Mouse (Mus musculus) lung, postnatal 14 days (tissue): ENCODE measurements around the gene Sstr4.

Experiments used
- DNase-seq: peaks from one replicate; pipeline ENCODE4 v3.0.0; 2021

Gene Sstr4

DNA sequence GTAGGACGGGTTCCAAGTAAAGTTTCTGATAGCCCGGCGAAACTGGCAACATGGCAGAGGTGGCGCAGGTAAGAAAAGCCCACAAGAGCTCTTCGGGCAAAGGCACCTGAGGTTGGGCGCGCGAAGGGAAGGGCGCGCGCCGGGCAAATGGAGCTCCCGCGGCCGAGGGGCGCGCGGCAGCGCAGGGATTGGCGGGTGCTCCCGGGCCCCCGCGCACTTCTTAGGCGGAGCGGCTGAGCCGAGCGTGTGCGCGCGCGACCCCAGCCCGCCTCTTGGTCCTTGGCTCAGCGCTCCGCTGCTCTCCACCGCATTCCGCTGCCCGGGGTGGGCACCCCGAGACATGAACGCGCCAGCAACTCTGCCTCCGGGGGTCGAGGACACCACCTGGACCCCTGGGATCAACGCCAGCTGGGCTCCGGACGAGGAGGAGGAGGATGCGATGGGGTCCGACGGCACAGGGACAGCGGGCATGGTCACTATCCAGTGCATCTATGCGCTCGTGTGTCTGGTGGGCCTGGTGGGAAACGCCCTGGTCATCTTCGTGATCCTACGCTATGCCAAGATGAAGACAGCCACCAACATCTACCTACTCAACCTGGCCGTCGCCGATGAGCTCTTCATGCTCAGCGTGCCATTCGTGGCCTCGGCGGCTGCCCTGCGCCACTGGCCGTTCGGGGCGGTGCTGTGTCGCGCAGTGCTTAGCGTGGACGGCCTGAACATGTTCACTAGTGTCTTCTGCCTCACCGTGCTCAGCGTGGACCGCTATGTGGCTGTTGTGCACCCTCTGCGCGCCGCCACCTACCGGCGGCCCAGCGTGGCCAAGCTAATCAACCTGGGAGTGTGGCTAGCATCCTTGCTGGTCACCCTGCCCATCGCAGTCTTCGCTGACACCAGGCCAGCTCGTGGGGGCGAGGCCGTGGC is at the start of gene Sstr4:
Sstr4 (plus strand) TSS at position 214 of the 921 bp plus-strand sequence.
- DNase-seq: peak; percentile 57

- DNase-seq: peak; percentile 36
Measured at GRCm38 (mm10) chr2:148345373-148345772, 49.8 kb upstream of the Sstr4 start.

DNA sequence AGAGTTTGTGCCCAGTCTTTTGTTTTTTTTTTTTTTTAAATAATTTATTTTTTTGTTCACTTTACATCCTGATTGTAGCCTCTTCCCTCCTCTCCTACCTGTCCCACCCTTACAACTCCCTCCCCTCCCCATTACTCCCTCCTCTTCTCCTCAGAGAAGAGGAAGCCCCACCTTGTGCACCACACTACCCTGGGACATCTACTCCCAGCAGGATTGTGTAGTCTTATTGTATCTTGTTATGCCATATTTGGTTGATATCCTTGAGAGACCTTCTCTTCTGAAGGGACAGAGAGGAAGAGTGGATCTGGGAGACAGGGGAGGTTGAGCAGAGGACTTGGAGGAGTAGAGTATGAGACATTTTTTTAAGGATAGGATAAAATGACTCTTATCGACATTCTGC is 48.2 kb upstream of the Sstr4 start:
- no peak for DNase-seq

- no peak for DNase-seq
Measured at GRCm38 (mm10) chr2:148349509-148350307, 45.4 kb upstream of the Sstr4 start.

DNA sequence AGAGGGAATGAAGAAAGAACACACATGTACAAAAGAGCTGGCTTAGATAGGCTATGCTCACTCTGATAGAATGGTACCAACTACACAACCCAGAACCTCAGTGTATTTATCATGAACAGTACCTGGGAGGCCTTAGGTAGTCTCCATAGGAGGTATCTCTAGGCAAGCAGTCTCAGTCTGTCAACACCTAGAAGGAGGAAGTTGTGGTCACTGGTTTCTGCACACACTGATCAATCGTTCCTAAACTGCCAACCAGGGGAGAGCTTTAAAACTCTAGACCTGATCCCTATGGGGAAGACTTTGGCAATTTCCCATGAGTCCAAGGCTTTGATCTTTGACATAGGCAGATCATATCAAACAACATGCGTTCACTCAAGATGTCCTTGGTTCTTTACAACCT is 44.7 kb upstream of the Sstr4 start:
- DNase-seq: no peak

- no peak for DNase-seq
Measured at GRCm38 (mm10) chr2:148352655-148353054, 42.5 kb upstream of the Sstr4 start.

DNA sequence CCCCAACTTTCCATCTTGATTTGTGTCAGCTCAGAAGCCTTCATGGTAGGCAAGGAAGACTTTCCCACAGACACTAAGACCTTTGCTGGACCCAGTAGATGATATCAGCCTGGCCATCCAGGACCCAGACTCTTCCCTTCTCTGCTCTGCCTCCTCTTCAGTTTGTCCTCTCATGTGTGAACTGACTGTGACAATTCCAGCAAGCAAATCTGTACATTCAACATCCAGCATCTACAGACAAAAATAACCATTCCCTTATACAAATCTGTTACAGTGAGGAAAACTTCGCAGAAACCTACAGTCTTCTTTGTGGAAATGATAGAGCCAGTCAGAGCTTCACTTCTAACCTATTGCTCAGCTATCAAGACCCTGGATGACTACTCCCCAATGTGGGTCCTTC is 38.0 kb upstream of the Sstr4 start:
- no peak for DNase-seq

GRCm38 (mm10) chr2:148364536-148364935 is 30.6 kb upstream of the Sstr4 start:
- no peak for DNase-seq

DNA sequence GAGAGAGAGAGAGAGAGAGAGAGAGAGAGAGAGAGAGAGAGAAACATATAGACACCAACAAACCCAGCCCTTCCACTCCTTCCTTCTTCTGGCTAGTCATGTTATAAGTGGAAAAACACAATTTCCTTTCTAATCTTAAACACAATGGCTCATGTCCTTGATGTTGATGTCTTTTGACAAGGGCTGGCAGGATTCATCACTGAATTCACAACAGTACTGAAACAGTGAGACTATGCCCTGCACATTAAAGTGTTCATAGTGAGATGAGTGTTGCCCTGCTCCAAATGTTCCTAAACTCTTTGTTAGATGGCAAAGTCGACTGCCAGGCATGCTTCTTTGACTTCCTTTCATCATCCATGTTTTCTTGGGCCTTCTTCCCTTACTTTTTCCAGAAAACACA is 29.9 kb upstream of the Sstr4 start:
- DNase-seq: no peak

GRCm38 (mm10) chr2:148371743-148372630 is 23.2 kb upstream of the Sstr4 start:
- peak; percentile 34 for DNase-seq

GRCm38 (mm10) chr2:148373602-148374071 is 21.5 kb upstream of the Sstr4 start:
- peak; percentile 35 for DNase-seq

GRCm38 (mm10) chr2:148375326-148376150 is 19.6 kb upstream of the Sstr4 start:
- peak; percentile 74 for DNase-seq

GRCm38 (mm10) chr2:148378817-148379342 is 16.3 kb upstream of the Sstr4 start:
- DNase-seq: no peak

DNA sequence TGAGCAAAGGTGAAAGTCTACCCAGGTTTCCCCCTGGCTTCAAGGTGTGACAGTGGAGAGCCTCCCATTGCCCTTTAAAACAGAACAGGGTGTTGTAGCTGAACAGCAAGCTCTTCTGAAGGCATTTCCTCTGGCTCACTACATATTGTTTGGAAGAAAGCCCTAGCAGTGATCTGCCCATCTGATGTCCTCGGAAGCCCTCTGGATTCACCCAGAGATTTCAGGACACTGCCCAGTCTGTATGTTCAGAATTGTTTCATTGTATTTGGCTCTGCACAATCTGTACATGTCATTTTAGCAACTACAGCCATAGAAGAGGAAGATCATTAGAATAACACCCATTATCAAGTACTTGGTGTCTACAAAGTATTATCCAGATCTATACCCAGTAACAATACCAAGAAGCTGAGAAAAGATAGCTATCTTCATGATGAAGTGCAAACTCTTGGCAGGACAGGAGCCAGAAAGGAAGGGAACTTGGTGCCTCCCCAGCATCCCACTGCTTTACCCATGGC is 15.2 kb upstream of the Sstr4 start:
- no peak for DNase-seq

GRCm38 (mm10) chr2:148381076-148381475 is 14.1 kb upstream of the Sstr4 start:
- no peak for DNase-seq

DNA sequence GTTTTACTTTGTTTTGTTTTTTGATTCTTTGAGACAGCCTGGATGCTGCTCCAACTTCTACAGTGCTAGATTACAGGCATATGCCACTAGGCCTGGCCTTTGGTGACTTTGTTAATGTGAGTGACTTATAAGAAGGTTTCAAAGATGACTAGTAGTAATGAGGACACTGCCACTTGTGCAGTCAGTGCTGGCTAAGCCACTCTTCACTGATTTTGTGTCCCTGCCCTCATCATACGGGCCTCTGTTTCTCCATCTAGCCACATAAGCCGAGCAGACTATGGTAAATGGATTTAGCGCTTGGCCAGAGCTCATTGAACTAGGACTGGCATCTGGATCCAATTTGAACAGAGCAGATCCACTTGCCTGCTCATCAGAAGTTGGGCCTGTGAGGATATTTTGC is 8.7 kb upstream of the Sstr4 start:
- no peak for DNase-seq

DNA sequence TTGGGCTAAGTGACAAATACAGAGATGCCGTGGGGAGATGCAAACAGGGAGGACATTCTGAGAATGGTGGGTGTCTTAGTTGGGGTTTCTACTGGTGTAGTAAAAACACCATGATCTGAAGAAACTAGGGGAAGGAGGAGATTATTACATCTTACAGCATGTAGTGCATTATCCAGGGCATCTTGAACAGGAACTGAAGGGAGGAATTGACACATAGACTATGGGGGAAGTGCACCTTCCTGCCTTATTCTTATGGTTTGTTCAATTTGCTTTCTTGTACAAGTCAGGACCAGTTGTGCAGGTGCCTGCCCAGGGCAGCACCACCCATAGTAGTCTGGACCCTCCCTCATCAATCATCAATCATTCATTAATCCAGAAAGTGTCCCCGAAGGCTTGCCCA is 8.2 kb upstream of the Sstr4 start:
- no peak for DNase-seq

DNA sequence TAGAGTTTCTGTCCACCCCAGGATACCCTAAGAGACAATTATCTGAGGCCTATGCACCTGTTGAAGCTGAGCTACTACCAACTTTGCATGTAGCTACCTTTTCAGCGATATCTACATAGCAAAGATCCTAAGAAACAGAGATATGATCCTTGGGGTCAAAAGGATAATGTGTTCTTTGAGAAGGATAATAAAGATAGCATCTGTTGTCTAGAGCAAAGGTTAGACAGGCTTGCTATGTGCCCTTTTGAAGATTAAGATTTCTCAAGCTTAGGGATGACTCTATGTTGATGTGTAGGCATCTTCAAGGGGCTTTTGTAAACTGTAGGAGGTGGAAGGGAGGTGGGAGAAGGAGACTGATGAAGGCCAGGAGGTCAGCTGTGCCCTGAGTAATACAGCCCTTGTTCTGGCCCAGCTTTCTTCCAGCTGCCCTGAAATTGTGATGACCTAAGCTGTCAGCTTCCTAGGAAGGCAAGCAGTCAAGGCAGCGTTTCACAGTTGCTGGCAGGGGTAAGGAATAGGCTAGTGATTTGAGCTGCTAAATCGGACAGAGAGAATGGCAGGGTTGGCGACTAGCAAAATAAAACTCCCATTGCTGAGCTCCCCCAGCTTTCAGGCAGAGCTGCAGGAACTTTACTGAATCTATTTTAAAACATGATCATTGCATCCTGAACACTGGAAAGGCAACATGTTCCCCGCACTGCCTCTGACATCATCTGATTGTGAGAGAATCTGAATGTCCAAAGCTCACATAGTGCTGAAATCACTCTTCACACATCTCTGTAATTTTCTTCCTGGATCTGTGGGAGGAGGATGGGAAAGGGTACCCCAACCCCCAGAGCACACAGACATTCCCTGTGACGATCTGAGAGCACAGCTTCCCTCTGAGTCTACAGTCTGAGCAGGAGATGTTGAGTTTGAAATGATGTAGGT is 7.2 kb upstream of the Sstr4 start:
- DNase-seq: no peak

DNA sequence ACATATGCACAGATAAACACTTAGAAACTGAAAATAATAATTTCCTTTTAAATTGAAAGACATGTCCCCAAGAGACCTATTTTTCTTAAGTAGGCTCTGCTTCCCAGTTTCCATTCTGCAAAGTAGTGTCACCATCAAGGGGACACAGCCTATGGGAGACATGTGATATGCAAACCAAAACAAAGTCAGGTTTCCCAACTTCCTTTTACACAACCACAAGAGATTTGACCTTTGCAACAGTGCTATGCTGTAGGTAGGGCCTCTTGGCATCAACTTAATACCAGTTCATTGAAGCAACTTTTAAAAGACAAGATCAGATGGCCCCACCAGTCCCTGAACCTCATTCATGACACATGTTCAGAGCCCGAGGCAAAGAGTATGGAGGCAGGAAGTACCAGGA is 2.0 kb upstream of the Sstr4 start:
- DNase-seq: no peak

GRCm38 (mm10) chr2:148393846-148394245 is 1.3 kb upstream of the Sstr4 start:
- no peak for DNase-seq
